Mouse (Mus musculus): ENCODE measurements around the gene Spata25. TPM values are rescaled to one million over a fixed set of nuclear protein-coding genes. Genes with fewer than 3 reads are reported as not detected.
"Not testable (repeated sequence)": the region's sequence is repeated elsewhere in the genome, so short reads cannot be mapped to it uniquely, and the experiment has no call there.

Gene Spata25
- polyA plus RNA-seq, 1 experiment = 0.40 TPM

GRCm38 (mm10) chr2:164864593-164864992 is 36.3 kb upstream of the Spata25 start:
- H3K79me2 ChIP-seq (ENCODE audit: control insufficient read depth, insufficient read depth) = no peaks in the 10 kb centered on the region

DNA sequence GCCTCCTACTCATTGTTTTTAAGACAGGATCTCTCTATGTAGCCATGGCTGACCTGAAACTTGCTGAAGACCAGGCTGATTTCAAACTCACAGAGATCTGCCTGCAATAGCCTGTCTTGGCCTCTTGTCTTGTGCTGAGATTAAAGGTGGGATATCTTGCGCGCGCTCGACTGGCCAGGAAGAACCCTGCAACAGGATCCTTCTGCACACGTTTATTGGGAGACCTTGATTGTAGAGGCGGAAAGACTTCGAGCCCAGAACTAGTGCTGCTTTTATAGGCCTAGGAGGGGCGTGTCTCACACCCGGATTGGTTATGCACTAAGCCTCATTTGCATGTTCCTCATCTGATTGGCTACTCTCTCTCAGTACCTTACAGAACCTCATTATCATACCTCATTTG is 35.1 kb upstream of the Spata25 start:
- H3K36me3 ChIP-seq (ENCODE audit: control insufficient read depth, insufficient read depth); H3K27me3 ChIP-seq (ENCODE audit: control insufficient read depth, insufficient read depth, insufficient read length); H3K4me3 ChIP-seq; H3K4me2 ChIP-seq (ENCODE audit: low read depth); H3ac ChIP-seq (ENCODE audit: control insufficient read depth, insufficient read length); H3K79me2 ChIP-seq (ENCODE audit: control insufficient read depth, insufficient read depth): not testable (repeated sequence)

More at GRCm38 (mm10) chr2:164864593-164864992, 36.3 kb upstream of the Spata25 start:
- H3K36me3 ChIP-seq (ENCODE audit: control insufficient read depth, insufficient read depth) = no peaks in the 10 kb centered on the region
- H3K4me2 ChIP-seq (ENCODE audit: low read depth) = peak overlapping the region; percentile 27
- H3K27me3 ChIP-seq (ENCODE audit: control insufficient read depth, insufficient read depth, insufficient read length) = no peaks in the 10 kb centered on the region
- TF ChIP-seq MYOG (IDR thresholded peaks at IDR 0.05; ENCODE audit: control insufficient read depth in 1 of 3, insufficient read depth in 1 of 3, insufficient read length in 2 of 3, low read depth in 2 of 3) (no peak), SRF (IDR thresholded peaks at IDR 0.05; ENCODE audit: control insufficient read depth, insufficient read length, low read depth) (no peak), MYOD1 (IDR thresholded peaks at IDR 0.05; ENCODE audit: control insufficient read depth in 1 of 3, insufficient read length in 2 of 3, low read depth in 2 of 3) (no peak), TCF12 (IDR thresholded peaks at IDR 0.05; ENCODE audit: insufficient read depth, poor library complexity, severe bottlenecking) (no peak)
- no peak overlapping the region for H3ac ChIP-seq (ENCODE audit: control insufficient read depth, insufficient read length)
- H3K4me3 ChIP-seq = no peak overlapping the region

GRCm38 (mm10) chr2:164862179-164862861 is 34.0 kb upstream of the Spata25 start:
- H3K79me2 ChIP-seq (ENCODE audit: control insufficient read depth, insufficient read depth) = no peaks in the 10 kb centered on the region
- H3K27me3 ChIP-seq (ENCODE audit: control insufficient read depth, insufficient read depth, insufficient read length) = no peaks in the 10 kb centered on the region
- no peaks in the 10 kb centered on the region for H3K36me3 ChIP-seq (ENCODE audit: control insufficient read depth, insufficient read depth)
- no peak overlapping the region for H3ac ChIP-seq (ENCODE audit: control insufficient read depth, insufficient read length)
- TF ChIP-seq USF1 (IDR thresholded peaks at IDR 0.05; ENCODE audit: low read depth) (peak; percentile 56), REST (IDR thresholded peaks at IDR 0.05; ENCODE audit: insufficient read depth, insufficient read length) (no peak), MYOD1 (IDR thresholded peaks at IDR 0.05; ENCODE audit: control insufficient read depth in 1 of 3, insufficient read length in 2 of 3, low read depth in 2 of 3) (peak in 2 of 3 experiments; percentile 19 to 61), MAX (IDR thresholded peaks at IDR 0.05; ENCODE audit: low read depth) (no peak), CEBPB (IDR thresholded peaks at IDR 0.05; ENCODE audit: insufficient read depth, poor library complexity, severe bottlenecking) (peak; percentile 78; the same call in 1 of the 2 replicates), TCF12 (IDR thresholded peaks at IDR 0.05; ENCODE audit: insufficient read depth, poor library complexity, severe bottlenecking) (peak; percentile 75), MYOG (IDR thresholded peaks at IDR 0.05; ENCODE audit: control insufficient read depth in 1 of 3, insufficient read depth in 1 of 3, insufficient read length in 2 of 3, low read depth in 2 of 3) (peak; percentile 28 to 80 (median 75))
- H3K4me3 ChIP-seq = no peak overlapping the region
- peak overlapping the region; percentile 39 for H3K4me2 ChIP-seq (ENCODE audit: low read depth)

DNA sequence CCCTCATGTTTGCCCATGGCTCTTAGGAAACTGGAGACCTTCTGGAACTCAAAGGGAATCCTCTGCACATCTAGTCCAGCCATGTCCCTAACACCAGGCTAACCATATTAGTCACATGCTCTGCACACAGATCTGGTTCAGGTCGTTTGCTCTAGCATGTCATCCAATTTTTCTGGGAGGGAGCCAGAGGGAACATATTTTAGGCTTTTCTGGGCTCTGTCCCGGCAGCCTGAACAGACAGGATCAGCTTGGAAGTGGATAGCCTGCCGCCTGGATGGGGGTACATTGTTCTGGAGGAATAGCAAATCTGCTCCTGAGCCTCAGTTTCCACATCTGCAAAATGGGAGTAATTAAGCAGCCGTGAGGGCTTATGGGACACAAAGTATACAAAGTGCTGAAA is 32.8 kb upstream of the Spata25 start:
- Histone ChIP-seq H3K4me3 (no peak overlapping the region), H3ac (ENCODE audit: control insufficient read depth, insufficient read length) (no peak overlapping the region), H3K27me3 (ENCODE audit: control insufficient read depth, insufficient read depth, insufficient read length) (no peaks in the 10 kb centered on the region), H3K4me2 (ENCODE audit: low read depth) (peak overlapping the region; percentile 39), H3K79me2 (ENCODE audit: control insufficient read depth, insufficient read depth) (no peaks in the 10 kb centered on the region), H3K36me3 (ENCODE audit: control insufficient read depth, insufficient read depth) (no peaks in the 10 kb centered on the region)
- TF ChIP-seq TCF12 (IDR thresholded peaks at IDR 0.05; ENCODE audit: insufficient read depth, poor library complexity, severe bottlenecking) (no peak), REST (IDR thresholded peaks at IDR 0.05; ENCODE audit: insufficient read depth, insufficient read length) (no peak)

GRCm38 (mm10) chr2:164859640-164860432 is 31.5 kb upstream of the Spata25 start:
- TF ChIP-seq TCF3 (IDR thresholded peaks at IDR 0.05; ENCODE audit: insufficient read length, low read depth) (no peak), E2F4 (IDR thresholded peaks at IDR 0.05; ENCODE audit: insufficient read depth) (no peak), POLR2AphosphoS2 (IDR thresholded peaks at IDR 0.05; ENCODE audit: insufficient read length, low read depth) (no peak), POLR2A (IDR thresholded peaks at IDR 0.05; ENCODE audit: insufficient read length, low read depth) (no peak), MYOG (IDR thresholded peaks at IDR 0.05; ENCODE audit: control insufficient read depth in 1 of 3, insufficient read depth in 1 of 3, insufficient read length in 2 of 3, low read depth in 2 of 3) (no peak), MYOD1 (IDR thresholded peaks at IDR 0.05; ENCODE audit: control insufficient read depth in 1 of 3, insufficient read length in 2 of 3, low read depth in 2 of 3) (no peak), USF1 (IDR thresholded peaks at IDR 0.05; ENCODE audit: low read depth) (no peak), REST (IDR thresholded peaks at IDR 0.05; ENCODE audit: insufficient read depth, insufficient read length) (no peak), TCF12 (IDR thresholded peaks at IDR 0.05; ENCODE audit: insufficient read depth, poor library complexity, severe bottlenecking) (no peak)
- Histone ChIP-seq H3K36me3 (ENCODE audit: control insufficient read depth, insufficient read depth) (no peaks in the 10 kb centered on the region), H3ac (ENCODE audit: control insufficient read depth, insufficient read length) (no peak overlapping the region), H3K79me2 (ENCODE audit: control insufficient read depth, insufficient read depth) (no peaks in the 10 kb centered on the region), H3K4me2 (ENCODE audit: low read depth) (peak overlapping the region; percentile 39), H3K27me3 (ENCODE audit: control insufficient read depth, insufficient read depth, insufficient read length) (no peaks in the 10 kb centered on the region), H3K4me3 (no peak overlapping the region)
